Mouse (Mus musculus): ENCODE measurements around the gene Tbx6. TPM values are rescaled to one million over a fixed set of nuclear protein-coding genes. Genes with fewer than 3 reads are reported as not detected.

Tbx6 gene
- total and polyA plus RNA-seq, 2 experiments from 2014 or later = 0.11 to 0.38 TPM

GRCm38 (mm10) chr7:126798127-126799049 is 17.1 kb downstream of the Tbx6 start:
- peak overlapping the region; percentile 95 for H3K27ac ChIP-seq (ENCODE audit: low read depth, low read length)
- no peak for DNase-seq
- ATAC-seq = peak; percentile 10
- 5% methylated on average over 40 of the region's 40 CpGs for WGBS
- TF ChIP-seq CTCF (IDR thresholded peaks at IDR 0.05; ENCODE audit: low read depth) = no peak
- H3K36me3 ChIP-seq (ENCODE audit: insufficient read depth) = peaks cover 30% of the 10 kb centered on the region
- H3K4me1 ChIP-seq (ENCODE audit: insufficient read depth) = peaks cover 7% of the 10 kb centered on the region
- peak overlapping the region; percentile 81 for H3K4me3 ChIP-seq (ENCODE audit: low read depth, low read length)
- H3K9me3 ChIP-seq (ENCODE audit: low read length) = no peaks in the 10 kb centered on the region
- H3K4me2 ChIP-seq (ENCODE audit: low read depth) = peak overlapping the region; percentile 77
- H3K9ac ChIP-seq = peak overlapping the region; percentile 81
- no peaks in the 10 kb centered on the region for H3K27me3 ChIP-seq (ENCODE audit: insufficient read depth, low read length)

GRCm38 (mm10) chr7:126799050-126799467 is 17.8 kb downstream of the Tbx6 start:
- Histone ChIP-seq H3K36me3 (ENCODE audit: insufficient read depth) (peaks cover 29% of the 10 kb centered on the region), H3K4me2 (ENCODE audit: low read depth) (peak overlapping the region; percentile 77), H3K27ac (ENCODE audit: low read depth, low read length) (peak overlapping the region; percentile 95), H3K4me3 (ENCODE audit: low read depth, low read length) (peak overlapping the region; percentile 81), H3K4me1 (ENCODE audit: insufficient read depth) (peaks cover 7% of the 10 kb centered on the region), H3K27me3 (ENCODE audit: insufficient read depth, low read length) (no peaks in the 10 kb centered on the region), H3K9me3 (ENCODE audit: low read length) (no peaks in the 10 kb centered on the region), H3K9ac (peak overlapping the region; percentile 81)
- peak; percentile 96 for DNase-seq
- TF ChIP-seq CTCF (IDR thresholded peaks at IDR 0.05; ENCODE audit: low read depth) = peak; percentile 50
- peak; percentile 97 for ATAC-seq
- 2% methylated on average over 35 of the region's 36 CpGs for WGBS

GRCm38 (mm10) chr7:126799468-126800268 is 18.4 kb downstream of the Tbx6 start:
- peak; percentile 56 for TF ChIP-seq CTCF (IDR thresholded peaks at IDR 0.05; ENCODE audit: low read depth)
- peak; percentile 92 for DNase-seq
- peak overlapping the region; percentile 95 for H3K27ac ChIP-seq (ENCODE audit: low read depth, low read length)
- peak overlapping the region; percentile 81 for H3K4me3 ChIP-seq (ENCODE audit: low read depth, low read length)
- ATAC-seq = peak; percentile 93
- WGBS = 2% methylated on average over 38 of the region's 38 CpGs
- peak overlapping the region; percentile 81 for H3K9ac ChIP-seq
- peaks cover 7% of the 10 kb centered on the region for H3K4me1 ChIP-seq (ENCODE audit: insufficient read depth)
- no peaks in the 10 kb centered on the region for H3K27me3 ChIP-seq (ENCODE audit: insufficient read depth, low read length)
- H3K4me2 ChIP-seq (ENCODE audit: low read depth) = peak overlapping the region; percentile 77
- no peaks in the 10 kb centered on the region for H3K9me3 ChIP-seq (ENCODE audit: low read length)
- H3K36me3 ChIP-seq (ENCODE audit: insufficient read depth) = peaks cover 29% of the 10 kb centered on the region

- WGBS = 37% methylated on average over 5 of the region's 5 CpGs
- H3K27me3 ChIP-seq (ENCODE audit: insufficient read depth, low read length) = no peaks in the 10 kb centered on the region
- H3K27ac ChIP-seq (ENCODE audit: low read depth, low read length) = peak overlapping the region; percentile 95
- H3K9me3 ChIP-seq (ENCODE audit: low read length) = no peaks in the 10 kb centered on the region
- H3K4me1 ChIP-seq (ENCODE audit: insufficient read depth) = peaks cover 7% of the 10 kb centered on the region
- DNase-seq (no peak), ATAC-seq (no peak)
- peaks cover 21% of the 10 kb centered on the region for H3K36me3 ChIP-seq (ENCODE audit: insufficient read depth)
- TF ChIP-seq CTCF (IDR thresholded peaks at IDR 0.05; ENCODE audit: low read depth) = no peak
- peak overlapping the region; percentile 81 for H3K9ac ChIP-seq
- peak overlapping the region; percentile 77 for H3K4me2 ChIP-seq (ENCODE audit: low read depth)
- H3K4me3 ChIP-seq (ENCODE audit: low read depth, low read length) = peak overlapping the region; percentile 81
These were observed 19.2 kb downstream of the Tbx6 start for GRCm38 (mm10) chr7:126800269-126801056.

- Histone ChIP-seq H3K4me1 (ENCODE audit: insufficient read depth) (peaks cover 7% of the 10 kb centered on the region), H3K9me3 (ENCODE audit: low read length) (no peaks in the 10 kb centered on the region), H3K9ac (no peak overlapping the region), H3K4me3 (ENCODE audit: low read depth, low read length) (no peak overlapping the region), H3K27me3 (ENCODE audit: insufficient read depth, low read length) (no peaks in the 10 kb centered on the region), H3K27ac (ENCODE audit: low read depth, low read length) (no peak overlapping the region), H3K36me3 (ENCODE audit: insufficient read depth) (peaks cover 15% of the 10 kb centered on the region), H3K4me2 (ENCODE audit: low read depth) (no peak overlapping the region)
- ATAC-seq (no peak), DNase-seq (no peak)
- TF ChIP-seq CTCF (IDR thresholded peaks at IDR 0.05; ENCODE audit: low read depth) = no peak
- WGBS = 93% methylated on average over 16 of the region's 16 CpGs
These were observed 19.8 kb downstream of the Tbx6 start for GRCm38 (mm10) chr7:126801057-126801422.

- Histone ChIP-seq H3K27me3 (ENCODE audit: insufficient read depth, low read length) (no peaks in the 10 kb centered on the region), H3K27ac (ENCODE audit: low read depth, low read length) (no peak overlapping the region), H3K4me1 (ENCODE audit: insufficient read depth) (peaks cover 7% of the 10 kb centered on the region), H3K9ac (no peak overlapping the region), H3K4me3 (ENCODE audit: low read depth, low read length) (no peak overlapping the region), H3K4me2 (ENCODE audit: low read depth) (no peak overlapping the region), H3K9me3 (ENCODE audit: low read length) (no peaks in the 10 kb centered on the region), H3K36me3 (ENCODE audit: insufficient read depth) (peaks cover 8% of the 10 kb centered on the region; the same call in 1 of the 2 replicates)
- TF ChIP-seq CTCF (IDR thresholded peaks at IDR 0.05; ENCODE audit: low read depth) = no peak
- ATAC-seq (no peak), DNase-seq (no peak)
- WGBS = 89% methylated on average over 11 of the region's 11 CpGs
These were observed 21.0 kb downstream of the Tbx6 start for GRCm38 (mm10) chr7:126802134-126802889.
